Mouse (Mus musculus) testis, adult 2 months (tissue): Measurements from ENCODE around the gene Defb29.

Source experiments
- CTCF ChIP-seq: fragments of 200-500 bp; IDR thresholded peaks from 2 replicates; pipeline ENCODE4 v1.5.1; 2012; ENCODE audit warnings: low read depth, mild to moderate bottlenecking, inconsistent platforms, low read length, moderate library complexity; ENCODE audit not compliant: control insufficient read depth, insufficient read depth, insufficient replicate concordance
- POLR2A ChIP-seq: fragments of 200-500 bp; IDR thresholded peaks from 2 replicates; pipeline ENCODE4 v1.6.1; 2012; ENCODE audit warnings: low read depth, mild to moderate bottlenecking, inconsistent platforms, low read length, moderate library complexity; ENCODE audit not compliant: control insufficient read depth

DNA sequence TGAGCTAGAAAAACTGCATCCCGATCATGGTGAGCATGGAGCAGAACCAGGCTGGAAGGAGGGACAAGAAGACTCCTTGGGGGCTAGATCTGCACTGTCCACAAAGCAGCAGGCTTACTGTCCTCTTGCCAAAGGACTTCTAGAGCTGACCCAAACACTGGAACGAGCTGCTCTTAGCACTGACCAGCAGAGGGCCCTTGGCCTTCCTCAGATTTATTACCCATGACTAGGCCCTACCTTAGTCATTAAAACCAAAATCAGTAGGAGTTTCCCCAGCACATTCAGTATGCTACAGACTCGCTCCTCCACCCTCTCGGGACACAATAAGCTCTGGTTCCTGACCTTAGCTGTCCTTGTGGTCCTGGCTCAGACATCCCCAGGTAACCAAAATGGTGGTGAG lies 21.9 kb downstream of the Defb29 start, which contains the start of gene Defb28:
- TF ChIP-seq CTCF (peak; percentile 4; the same call in 1 of the 2 replicates), POLR2A (no peak)
